Mouse (Mus musculus) adipocyte (in vitro differentiated cells): ENCODE data around the gene Shisal2a.

ENCODE experiments used
- DNase-seq: peaks from one replicate; pipeline ENCODE4 v3.0.0-alpha.2; 2016; ENCODE audit warnings: low spot score

The Shisal2a gene

DNA sequence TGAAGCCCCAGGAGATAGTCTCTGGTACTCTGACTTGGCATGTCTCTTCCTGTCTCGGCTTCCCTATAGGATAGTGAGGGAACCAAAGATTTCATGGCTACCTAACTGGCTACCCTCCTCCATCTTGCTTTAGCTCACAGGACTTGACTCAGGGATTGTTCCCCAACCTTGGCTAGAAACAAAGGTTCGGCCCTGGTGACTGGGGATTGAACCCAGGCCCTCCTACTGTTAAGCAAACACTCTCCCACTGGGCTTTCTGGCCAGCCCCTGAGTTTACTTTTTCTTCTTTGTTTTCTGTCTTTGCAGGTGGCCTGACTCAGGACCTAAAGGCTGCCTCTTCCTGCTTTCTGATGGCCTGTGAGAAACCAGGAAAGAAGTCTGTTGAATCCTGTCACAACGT is 45.3 kb downstream of the Shisal2a start:
- DNase-seq: no peak

DNA sequence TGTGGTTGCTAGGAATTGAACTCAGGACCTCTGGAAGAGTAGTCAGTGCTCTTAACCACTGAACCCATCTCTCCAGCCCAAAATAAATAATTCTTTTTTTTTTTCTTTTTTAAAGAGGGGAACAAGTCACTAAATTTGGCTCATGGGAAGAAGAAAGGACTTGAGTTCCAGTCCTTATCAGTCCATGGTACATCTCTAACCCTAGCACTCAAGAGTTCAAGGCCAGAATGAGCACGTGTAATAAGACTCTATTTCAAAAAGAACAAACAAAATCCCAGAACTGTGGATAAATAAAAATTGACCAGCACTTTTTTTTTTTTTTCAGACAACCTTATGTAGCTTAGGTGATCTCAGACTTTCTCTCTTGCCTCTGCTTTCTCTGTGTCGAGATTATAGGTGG is 46.4 kb downstream of the Shisal2a start:
- DNase-seq: no peak

DNA sequence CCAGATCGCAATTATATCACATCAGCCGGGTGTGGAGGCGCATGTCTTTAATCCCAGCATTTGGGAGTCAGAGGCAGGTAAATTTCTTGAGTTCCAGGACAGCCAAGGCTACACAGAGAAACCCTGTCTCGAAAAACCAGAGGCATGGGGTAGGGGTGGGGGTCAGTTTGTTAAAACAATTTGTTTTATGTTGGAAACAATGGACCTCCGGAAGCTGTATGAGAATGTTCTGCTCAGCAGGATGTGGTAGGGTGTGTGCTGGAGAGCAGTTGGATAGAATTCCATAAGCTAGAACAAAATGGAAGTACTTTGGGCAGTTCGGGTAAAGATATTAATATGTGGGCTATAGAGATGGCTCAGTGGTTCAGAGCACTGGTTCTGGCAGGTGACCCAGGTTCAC is 47.7 kb downstream of the Shisal2a start:
- DNase-seq: no peak

DNA sequence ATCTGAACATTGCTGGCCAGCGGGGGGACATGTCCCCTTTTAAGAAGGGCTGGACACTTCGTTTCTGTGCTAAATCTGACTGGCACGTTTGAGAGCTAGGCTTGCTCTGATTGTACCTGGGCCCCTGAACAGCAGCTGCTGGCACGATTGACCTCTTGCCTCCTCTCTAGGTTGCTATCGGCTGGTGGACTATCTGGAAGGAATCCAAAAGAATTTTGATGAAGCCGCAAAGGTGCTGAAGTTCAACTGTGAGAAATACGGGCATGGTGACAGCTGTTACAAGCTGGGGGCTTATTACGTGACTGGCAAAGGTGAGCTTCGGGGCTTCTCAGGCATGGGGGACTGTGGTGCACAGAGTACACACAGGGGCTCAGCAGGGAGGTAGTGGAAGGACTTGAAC is 51.1 kb downstream of the Shisal2a start:
- DNase-seq: no peak

DNA sequence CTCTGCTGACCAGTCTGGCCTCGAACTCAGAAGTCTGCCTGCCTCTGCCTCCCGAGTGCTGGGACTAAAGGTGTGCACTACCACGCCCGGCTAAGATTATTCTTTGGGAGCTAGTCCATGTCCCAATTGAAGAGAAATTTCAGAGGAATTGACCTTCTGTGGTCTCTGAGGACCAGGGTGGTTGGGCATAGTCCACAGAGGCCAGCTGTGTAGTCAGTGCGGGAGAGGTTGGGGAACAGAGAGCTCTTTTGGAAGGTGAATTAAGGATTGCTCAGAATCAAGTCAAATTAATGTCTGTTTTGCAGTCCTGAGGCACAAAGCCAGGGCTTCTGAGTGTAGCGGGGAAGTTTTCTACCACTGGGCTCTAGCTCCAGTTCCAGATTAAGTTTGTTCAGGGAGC is 53.3 kb downstream of the Shisal2a start:
- no peak for DNase-seq

DNA sequence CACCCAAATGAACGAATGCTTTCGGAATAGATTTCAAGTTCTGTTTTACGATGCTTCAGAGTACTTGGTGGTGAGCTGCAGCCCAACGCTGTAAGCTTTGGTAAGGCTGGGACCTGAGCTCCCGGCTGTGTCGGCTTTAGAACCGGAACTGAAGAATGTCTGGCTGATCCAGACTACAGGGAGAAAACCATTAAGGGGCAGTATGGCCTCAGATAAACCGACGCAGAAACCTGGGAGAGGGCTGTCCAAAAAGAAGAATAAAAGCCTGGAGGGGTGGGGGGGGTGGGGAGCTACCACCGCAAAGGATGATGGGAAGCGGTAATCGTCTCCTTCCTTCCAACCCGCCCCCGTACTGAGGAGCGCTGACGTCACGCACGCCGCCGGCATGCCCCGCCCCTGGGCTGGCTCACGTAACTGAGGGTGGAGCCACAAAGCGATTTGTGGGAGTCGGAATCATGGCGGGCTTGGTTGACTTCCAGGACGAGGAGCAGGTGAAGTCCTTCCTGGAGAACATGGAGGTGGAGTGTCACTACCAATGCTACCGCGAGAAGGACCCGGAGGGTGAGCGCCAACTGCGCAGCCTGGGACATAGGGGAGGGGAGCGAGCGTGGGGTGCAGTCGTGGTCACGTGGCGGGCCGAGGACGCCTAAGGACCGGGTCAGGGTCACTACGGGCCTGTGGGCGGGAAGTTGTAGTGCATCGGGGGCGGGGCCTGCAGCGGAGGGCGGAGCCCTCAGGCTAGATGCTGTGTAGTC is 55.2 kb downstream of the Shisal2a start, which contains the start of gene Coa7:
TSS of gene Coa7 (plus strand) at position 411 of the 755 bp plus-strand sequence.
- DNase-seq: peak; percentile 95

DNA sequence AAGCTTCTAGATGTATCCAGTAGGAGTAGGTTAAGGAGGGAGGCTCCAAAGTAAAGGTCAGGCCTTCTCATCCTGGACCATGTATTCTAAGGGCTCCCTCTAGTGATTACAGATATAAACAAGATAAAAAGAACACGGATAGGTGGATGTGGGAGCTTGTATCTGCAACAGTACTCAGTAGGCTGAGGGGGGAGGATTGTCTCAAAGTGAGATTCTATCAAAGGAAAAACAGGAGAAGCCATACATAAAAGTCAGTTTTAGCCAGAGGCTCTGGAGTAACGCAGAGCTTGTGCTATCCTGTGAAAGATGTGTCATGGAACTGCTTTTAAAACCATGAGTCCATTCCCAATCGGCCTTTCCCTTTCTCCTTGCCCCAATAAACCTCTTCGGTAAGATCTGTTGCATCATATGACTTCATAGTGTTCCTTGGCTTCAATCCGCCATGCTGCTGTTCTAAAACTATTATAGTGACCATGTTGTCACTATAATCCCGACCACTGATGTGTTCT is 56.0 kb downstream of the Shisal2a start:
- peak; percentile 74 for DNase-seq

DNA sequence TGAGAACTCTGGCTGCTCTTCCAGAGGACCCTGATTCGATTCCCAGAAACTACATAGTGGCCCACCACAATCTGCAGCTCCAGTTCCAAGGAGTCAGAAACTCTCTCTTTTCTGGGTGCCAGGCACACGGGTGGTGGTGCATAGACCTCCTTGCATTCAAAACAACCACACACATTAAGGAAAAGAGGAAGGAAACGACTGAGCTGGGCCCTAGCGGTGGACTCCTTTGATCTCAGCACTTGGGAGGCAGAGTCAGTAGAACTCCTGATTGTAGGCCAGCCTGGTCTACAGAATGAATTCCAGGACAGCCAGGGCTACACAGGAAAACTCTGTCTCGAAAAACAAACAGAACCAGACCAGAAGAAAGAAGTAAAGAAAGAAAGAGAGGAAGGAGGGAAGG is 59.6 kb downstream of the Shisal2a start:
- no peak for DNase-seq

DNA sequence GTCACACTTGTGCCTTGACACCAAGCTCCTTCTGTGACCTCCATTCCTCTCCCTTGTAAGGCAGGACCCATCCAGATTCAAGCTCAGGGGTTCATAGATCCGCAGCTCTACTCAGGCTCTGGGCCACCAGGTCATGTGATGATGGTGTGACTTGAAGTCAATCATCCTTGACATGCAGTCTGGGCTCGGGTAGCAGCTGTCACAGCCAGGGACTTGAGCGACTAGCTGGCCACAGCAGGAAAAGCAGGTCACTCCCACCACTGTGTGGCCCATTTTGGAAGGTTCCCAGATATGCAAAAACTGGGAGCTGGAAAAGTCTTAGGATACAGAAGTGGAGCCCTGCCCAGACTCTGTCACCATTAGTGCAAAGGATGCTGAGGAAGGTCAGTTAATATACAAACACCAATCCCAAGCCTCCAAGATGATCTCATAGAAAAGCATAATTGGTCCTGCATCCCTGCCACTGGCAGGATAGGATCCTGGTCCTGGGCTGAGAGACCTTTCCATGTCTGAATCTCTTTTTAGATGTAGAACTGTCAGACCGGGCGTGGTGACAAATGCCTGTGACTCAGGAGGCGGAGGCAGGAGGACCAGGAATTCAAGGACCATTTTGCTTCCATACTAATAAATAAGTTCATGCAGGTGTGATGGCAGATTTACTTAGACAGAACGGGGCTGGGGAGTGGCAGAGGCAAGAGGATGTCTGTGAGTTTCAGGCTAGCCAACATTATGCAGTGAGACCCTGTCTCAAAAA is 62.3 kb downstream of the Shisal2a start:
- DNase-seq: peak; percentile 25

DNA sequence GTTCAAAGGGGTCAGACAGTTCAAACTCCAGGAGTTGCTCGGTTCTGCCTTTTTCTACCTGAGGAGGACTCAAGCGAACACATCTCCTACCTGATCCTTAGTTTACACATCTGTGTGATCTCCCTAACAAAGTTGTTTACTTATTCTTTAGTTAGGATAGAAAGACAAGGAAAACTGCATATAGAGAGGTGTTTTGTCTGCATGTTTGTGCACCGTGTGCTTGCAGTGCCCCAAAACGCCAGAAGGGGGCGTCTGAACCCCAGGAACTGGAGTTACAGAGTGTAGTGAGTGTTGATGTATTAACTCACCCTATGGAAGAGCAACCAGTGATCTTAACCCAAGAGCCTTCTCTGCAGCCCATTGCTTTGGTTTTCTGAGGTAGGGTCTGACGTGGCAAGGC is 63.4 kb downstream of the Shisal2a start:
- DNase-seq: no peak

DNA sequence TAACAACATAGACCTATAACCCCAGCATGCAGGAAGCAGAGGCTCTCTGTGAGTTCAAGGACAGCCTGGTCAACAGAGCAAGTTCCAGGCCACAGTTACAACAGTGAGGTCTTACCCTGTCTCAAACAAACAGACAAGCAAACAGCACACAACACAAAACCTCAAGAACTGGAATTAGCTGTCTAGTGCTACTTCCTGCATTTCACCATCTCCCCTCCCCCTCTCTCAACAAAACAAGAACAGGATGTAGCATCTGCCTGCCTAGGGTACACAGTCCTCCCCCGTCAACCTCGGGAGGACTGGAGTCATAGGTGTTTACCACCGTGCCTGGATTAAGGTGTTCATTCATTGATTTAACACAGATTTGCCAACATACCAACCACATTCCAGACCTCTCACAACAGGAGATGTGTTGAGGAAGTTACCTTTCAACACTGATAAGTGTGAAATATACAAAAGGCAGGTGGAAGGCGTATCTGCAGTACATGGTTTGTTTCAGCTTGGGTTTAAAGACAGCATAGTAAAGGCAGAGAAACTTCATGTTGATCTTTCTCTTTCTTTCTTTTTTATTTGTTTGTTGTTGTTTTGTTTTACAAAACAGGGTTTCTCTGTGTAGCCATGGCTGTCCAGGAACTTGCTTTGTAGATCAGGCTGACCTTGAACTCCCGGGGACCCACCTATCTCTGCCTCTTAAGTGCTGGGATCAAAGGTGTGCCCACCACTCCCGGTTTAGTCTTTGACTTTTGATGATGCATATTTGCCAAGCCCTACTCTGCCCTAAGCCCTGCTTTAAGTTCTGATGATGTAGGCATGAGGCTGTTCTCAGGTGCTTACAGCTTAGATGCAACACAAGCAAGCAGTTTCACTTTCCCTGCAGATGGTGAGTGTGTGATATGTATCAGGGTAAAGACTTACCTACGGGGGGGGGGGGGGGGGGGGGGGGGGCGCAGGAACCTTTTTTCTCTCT is 64.2 kb downstream of the Shisal2a start:
- DNase-seq: no peak
